Mouse (Mus musculus) G1E-ER4 (cell line): ENCODE data around the gene Fubp3. TPM values are rescaled to one million over a fixed set of nuclear protein-coding genes. Genes with fewer than 3 reads are reported as not detected.

Experiments used
- GATA1 ChIP-seq: IDR thresholded peaks from one replicate; pipeline ENCODE4 v1.8.0; 2012; ENCODE audit warnings: low read length, inconsistent platforms
- polyA plus RNA-seq: library from polyadenylated mRNA; stranded (reverse); fragments of >175 nt; gene quantifications from 2 replicates; pipeline ENCODE4 v1.2.3, GENCODE M21; 2012

Fubp3 gene
- 232 and 259 TPM in 2 replicates for polyA plus RNA-seq

DNA sequence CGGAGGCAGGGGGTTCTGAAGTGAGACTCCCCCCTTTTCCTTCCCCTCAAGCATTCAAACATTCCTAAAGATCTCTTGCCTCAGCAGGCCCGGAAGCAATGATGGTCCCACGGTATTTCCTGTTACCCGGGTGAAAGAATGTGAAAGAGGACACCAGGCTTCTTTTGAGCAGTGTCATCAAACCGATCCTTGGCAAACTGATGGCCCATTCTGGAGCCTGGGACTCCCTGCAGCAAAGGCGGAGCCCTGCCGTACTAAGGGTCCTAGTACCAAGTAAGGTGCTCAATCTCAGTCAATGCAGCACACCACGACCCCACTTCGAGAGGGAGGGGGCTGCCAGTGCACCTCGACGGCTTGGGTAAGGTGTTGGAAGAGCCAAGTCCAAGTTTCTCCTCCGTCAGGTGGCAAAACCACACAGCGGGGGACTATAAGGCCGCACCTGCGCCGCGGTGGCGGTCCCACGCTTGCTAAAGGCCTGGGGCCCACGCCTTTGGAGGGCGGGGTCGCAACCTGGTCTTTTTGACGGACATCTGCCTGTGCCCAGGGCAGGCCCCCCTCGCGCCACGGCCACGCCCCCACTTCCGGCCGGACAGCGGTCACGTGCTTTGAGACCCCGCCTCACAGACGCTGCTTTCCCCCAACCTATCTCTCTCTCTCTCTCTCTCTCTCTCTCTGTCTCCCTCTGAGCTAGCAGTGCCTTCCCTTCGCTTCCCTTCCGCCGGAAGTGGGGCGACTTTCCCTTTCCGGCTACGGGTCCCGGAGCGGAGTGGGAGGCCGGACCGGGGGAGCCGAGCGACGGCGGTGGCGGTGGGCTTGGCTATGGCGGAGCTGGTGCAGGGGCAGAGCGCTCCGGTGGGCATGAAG lies at the start of gene Fubp3:
Gene Fubp3 (plus strand): TSS at position 601 of the 864 bp plus-strand sequence.
- TF ChIP-seq GATA1 = no peak

DNA sequence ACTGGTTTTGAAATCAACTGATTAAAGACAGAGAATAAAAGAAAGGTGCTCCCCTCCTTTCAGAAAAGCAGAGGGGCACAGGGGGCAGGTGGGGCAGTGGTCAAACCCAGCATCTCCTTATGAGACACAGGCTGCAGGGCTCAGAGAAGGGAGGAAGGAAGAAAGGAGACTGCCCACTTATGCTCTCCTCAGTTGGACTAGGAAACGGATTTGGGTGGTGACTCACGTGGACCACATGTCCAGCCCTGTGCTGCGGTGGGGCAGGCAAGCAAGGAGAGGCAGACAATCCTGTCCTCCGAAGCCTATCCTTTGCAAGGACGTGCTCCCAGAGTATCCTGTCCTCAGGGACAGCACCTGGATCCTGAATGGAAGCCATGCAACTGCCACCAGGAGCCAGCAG lies 47.8 kb upstream of the Fubp3 start:
- no peak for TF ChIP-seq GATA1

DNA sequence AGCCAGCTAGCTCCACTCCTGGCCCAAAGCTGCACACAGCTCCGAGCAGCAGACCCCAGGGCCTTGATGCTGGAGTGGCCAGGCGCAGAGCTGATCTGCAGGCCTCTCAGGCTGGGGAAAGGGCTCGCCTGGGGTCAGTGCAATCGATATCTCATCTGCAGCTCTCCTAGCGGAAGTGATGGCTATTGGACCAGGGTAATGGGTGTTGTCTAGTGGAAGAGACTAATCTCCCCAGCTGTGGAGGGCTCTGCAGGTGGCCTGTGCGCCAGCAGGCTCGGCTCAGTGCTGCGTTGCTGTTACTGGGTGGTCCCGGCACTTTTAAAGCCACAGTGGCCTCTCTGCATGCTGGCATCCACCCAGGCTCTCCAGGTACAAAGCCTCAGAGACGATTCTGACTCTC lies 46.7 kb upstream of the Fubp3 start:
- TF ChIP-seq GATA1 = no peak

DNA sequence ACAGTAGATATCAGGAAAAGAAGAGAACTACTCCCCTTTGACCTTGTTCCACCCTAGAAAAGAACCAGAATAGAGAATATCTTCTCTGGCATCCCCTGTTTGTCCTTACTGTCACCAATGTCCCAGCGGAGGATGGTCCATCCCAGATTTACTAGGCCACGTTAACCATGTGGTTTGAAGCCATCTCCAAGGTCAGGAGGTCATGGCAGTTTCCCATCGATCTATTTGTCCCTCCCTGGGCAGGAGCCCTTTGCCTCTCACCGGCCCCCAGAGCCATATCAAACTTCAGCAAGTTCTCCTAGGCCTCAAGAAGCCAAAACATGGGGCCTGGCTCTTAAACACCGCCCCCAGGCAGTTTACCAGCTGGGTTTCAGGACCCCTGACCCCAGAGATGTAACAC lies 42.2 kb upstream of the Fubp3 start:
- no peak for TF ChIP-seq GATA1

DNA sequence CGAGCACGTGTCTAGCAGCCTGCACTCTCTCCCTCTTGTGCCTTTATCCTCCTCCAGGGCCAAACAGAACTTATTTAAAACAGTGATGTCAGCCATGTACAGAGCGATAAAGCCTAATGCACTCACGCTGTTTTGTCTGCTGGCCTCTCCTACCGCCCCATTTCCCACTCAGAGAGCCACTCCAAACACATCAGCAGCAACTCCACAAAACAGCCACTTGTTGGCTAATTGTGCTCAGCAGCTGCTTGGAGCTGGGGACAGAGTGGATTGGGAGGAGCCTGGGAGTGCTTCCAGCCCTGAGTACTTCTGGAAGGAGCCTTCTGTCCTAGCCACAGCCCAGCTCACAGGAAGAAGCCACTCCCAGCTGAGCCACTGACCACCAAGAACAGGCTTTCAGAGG lies 35.4 kb upstream of the Fubp3 start:
- no peak for TF ChIP-seq GATA1

DNA sequence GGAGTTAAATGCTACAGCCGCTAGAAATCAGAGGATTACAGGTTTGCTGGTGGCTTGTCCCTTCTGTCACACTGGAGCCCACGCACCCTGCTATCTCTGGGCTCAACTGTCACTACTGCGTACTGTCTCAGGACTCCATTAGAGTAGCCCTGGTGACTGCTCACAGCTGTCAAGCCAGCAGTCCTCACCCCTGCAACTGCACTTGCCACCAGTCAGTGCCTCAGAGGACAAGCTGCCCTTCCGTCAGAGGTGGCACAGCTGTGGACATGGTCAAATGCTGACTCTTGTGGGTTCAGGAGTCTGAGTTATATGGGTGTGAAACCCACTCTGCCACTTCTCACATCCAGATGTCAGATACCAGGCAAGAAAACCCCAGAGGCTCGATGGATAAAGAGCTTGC lies 33.7 kb upstream of the Fubp3 start:
- TF ChIP-seq GATA1 = no peak

DNA sequence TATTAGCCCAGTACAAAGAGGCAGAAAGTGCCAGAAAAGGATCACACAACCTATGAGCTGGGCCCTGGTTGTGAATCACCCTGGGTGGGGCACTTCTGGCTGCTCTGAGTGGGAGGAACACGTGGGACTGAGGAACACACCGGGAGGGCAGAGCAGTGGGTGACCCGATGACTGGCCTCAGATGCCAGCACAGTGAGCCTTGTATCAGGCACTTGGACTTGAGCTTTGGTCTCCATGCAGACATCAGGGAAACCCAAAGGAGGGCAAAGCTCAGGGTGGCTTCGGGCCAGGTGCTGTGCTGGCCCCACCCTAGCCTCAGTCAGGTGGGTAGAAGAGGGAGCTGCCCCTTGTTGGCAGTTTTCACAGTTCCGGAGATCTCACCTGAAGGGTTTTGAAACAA lies 30.9 kb upstream of the Fubp3 start:
- no peak for TF ChIP-seq GATA1

DNA sequence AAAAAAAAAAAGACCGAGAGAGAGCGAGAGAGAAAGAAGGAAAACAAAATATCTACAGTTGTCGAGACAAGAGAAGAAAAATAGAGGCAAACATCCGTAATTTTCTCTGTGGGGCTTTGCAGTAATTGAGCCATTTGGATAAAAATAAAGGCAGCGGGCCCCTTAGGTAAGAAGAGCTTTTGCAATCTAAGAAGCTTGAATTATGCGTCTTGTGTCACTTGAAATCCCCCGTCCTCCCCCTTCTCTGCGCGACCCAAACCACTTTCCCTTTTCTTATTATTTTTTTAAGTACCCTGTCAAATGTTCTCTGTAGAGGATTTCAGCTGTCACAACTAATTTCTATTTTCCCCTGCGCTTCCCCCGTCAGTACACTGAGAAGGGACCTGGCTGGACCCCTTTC lies 24.7 kb upstream of the Fubp3 start:
- no peak for TF ChIP-seq GATA1

DNA sequence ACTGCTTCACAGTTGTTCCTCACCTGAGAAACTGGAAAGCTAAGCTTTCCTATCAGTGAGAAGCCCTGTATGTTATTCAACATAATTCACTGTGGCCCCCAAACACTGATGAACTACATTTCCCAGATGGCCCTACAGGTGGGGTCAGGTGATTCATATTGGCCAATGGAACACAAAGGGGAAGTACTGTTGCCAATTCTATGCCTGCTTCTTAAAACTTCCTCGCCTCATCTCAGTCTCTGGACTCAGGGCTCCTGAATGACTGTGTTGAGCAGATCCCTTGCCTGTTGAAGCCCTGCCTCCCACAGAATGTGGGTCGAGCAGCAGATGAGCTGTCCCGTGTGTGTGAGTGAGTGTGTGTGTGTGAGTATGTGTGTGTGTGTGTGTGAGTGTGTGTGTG lies 21.9 kb upstream of the Fubp3 start:
- TF ChIP-seq GATA1 = no peak

DNA sequence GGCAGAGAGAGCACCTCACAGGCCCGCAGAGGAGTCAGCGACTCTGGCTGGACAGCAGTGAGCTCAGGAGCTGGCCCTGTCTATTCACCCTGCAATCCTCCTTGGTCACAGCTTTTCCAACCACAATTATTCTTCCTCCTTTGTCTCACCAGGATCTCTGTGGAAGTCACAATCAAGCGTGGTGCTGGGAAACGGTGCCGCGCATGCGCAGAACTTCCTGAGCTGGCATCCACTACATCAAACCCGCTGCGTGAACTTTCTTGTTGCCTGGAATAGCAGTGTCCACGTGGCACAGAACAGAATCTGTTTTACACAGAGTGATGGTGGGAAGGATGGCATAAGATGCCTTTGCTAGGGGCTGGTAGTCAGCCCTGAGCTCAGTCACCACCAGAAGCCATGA lies 20.5 kb upstream of the Fubp3 start:
- TF ChIP-seq GATA1 = no peak

DNA sequence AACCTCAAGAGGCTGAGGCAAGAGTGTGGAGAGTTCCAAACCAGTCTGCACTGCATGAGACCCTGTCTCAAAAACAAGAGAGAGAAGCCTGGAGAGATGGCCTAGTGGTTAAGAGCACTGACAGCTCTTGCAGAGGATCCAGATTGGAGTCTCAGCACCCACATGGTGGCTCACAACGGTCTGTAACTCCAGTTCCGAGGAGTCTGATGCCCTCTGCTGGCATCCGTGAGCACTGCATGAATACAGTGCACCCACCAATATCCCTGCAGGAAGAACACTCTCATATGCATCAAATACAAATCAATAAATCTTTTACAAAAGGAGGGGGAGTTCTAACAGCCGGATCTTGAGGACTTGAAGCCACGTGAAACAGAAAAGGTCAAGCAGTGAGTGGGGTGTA lies 17.8 kb upstream of the Fubp3 start:
- TF ChIP-seq GATA1 = no peak

DNA sequence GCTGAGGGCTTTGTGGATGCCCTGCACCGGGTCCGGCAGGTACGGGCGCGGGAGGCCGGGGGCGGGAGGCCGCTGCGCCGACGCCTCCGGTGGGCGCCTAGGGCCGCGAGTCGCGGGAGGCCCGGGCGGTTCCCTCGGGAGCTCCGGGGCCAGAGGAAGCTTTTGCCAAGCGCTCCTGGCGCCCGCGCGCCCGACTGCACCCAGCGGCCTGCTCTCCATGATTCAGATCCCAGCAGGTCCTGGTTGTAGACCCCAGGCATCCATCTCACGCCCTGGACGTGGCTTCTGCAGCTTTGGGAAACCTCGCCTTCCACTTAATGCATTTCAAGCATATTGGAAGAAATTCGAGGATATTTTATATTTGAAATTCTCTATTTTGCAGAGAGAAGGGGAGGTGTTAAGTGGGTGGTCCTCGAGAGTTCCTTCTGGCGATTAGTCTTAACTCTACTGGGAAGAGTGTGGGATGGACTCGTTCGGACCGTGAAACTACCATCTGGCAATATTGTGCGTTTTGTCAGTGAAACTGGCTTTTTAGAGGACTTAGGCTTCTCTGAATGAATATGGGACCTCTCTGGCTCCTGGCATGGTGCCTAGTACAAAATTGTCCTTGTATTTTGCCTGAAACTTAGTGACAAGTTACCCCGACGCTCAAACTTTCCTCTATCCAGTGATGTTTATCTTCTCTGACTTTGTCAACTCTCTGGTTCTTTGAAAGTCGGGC lies 624 bp downstream of the Fubp3 start:
- no peak for TF ChIP-seq GATA1

DNA sequence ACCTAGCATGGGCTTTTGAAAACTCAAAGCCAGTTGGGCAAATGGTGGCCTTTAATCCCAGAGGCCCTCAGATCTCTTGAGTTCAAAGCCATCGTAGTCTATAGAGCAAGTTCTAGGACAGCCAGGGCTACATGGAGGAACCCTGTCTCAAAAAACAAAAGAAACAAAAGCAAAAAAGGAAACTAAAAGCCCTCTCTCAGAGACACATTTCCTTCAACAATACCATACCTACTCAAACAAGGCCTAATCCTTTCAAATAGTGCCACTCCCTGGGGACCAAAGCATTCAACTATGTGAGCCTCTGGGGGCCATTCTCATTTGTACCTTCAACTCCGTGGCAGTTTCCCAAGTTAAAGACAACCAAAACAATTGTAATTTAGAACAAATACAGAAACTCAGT lies 9.2 kb downstream of the Fubp3 start:
- no peak for TF ChIP-seq GATA1

DNA sequence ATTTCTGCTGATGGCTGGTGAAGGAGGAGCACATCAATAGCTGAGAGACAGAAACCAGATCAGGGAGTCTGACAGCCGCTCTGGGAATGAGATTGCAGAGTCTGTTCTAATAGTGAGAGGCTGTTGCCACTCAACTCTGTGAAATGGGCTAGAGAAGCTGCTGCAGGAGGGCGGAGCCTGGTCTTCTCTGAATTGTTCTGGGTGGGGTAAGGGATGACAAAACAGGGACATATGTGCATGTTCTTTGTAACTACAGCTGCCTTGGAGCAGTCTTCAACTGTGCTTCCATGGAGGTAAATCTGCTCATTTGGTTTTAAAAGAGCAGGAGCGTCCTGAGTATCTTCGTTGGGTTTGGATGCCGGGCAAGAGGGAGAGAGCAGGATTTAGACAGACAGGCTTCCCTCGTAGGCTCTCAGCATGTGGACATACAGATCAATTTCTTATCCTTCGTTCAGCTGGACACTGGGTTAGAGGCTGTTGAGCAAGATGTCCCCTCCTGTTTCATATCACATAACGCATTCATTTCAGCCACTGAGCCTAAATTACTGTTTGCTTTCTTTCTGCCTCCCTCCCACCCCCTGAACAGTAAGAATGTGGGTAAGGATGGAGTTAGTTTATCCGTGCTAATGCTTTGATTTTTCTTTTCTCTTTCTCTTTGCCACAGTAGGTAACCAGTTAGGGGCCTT lies 19.5 kb downstream of the Fubp3 start:
- no peak for TF ChIP-seq GATA1

DNA sequence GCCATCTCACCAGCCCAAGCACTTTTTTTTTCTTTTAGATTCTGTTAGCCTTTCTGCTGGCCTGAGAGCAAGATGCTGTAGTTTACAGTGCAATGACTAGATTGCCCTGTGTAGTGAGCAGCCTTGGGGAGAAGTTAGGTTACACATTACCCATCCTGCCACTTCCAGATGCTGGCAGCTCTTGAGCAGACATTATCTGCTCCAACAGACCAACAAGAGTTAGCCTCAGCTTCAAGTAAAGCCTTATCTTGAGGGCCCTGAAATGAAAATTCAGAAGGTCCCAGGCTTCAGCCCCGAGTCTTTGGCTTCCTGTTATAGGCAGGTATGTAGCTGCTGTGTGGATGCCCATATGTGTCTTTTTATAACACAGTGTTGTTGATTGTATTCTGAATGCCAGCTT lies 35.1 kb downstream of the Fubp3 start:
- TF ChIP-seq GATA1 = no peak

DNA sequence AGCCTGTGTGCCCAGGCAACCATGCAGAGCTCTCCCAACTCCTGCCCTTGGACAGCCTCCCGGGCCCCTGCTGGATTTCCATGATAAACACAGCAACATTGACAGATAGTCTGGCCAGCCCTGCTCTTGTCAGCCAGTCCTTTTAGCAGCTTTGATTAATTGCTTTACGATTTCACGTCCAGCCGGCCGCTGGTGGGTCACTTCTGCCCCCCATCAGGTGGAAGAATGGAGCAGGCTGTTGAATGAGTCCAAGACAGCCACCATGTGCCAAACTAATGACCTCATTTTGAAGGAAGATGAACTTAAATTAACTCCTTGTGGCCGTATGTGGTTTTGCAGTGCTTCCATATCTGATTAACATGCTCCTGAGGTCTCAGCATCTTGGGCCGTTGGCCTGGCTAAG lies 37.4 kb downstream of the Fubp3 start:
- no peak for TF ChIP-seq GATA1
